Mouse (Mus musculus): ENCODE results near the gene Cryzl1. TPM values are rescaled to one million over a fixed set of nuclear protein-coding genes. Genes with fewer than 3 reads are reported as not detected.

Cryzl1 gene
- total RNA-seq (2014; fragmentation: Nextera tagmentation) (33.7 and 72.0 TPM in 2 replicates), total RNA-seq (2017) (33.2 and 69.5 TPM in 2 replicates)

DNA sequence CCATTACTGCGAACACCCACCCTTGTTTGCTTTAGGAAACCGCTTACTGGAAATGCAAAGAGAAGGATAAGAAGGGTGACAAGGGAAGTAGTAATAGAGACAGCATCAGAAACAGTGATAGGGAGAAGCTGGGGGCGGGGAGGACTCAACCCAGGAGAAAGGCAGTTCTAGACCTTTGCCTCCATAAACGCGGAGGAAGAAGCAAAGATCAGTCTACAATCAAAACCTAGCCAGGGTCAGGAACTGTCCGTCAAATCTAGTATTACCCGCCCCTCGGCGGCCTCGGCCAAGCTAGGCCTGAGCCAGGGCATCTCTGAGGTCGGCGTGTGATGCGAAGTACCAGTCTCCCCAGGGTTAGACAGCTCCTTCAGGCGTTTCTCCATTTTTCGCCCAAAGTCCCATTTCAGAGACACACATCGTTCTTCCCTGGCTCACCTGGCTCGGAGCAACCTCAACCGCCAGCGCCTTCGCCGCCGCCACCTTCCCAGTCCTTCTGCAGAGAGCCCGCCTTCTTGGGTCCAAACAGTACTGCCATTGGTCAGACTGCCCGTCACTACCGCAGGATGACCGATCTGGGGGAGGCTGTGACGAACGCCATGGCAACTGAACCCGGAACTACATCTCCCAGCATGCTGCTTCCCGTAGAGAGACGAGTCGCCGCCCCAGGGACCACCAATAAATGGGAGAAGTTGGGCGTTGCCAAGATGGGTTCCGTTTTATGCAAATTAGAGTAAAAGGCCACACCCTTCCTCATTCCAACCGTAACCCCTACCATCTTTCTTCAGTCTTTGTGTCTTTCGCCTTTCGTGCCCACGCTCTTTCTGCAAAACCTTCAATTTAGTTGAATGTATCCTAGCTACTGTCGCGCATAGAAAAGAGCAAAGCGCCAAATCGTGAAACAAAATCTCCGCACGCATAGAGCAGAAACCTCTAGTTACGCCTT lies at the start of gene Cryzl1:
Gene Cryzl1 (minus strand): TSS at position 853 of the 943 bp plus-strand sequence.
- peak; percentile 93 for ATAC-seq (replicated peaks; ENCODE audit: low FRiP score, low TSS enrichment, poor library complexity, severe bottlenecking)

DNA sequence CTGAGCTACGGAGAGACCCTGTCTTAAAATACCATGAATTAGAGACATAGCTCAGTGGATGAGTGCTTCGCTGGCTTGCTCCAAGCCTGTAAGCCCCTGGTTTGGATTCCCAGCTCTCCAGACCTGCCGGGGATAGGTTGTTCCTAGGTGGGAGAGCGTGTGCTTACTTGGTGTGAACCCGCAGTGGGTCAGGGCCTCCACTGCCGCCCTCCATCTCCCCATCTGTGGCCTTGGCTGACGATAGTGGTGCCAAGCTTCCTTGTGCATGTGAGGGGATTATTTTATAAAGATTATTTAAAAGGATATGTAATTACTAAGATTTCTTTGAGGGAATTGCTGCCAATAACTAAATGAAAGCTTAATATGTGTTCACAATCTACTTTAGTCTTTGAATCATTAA lies 43.8 kb upstream of the Cryzl1 start:
- no peak for ATAC-seq (replicated peaks; ENCODE audit: low FRiP score, low TSS enrichment, poor library complexity, severe bottlenecking)

DNA sequence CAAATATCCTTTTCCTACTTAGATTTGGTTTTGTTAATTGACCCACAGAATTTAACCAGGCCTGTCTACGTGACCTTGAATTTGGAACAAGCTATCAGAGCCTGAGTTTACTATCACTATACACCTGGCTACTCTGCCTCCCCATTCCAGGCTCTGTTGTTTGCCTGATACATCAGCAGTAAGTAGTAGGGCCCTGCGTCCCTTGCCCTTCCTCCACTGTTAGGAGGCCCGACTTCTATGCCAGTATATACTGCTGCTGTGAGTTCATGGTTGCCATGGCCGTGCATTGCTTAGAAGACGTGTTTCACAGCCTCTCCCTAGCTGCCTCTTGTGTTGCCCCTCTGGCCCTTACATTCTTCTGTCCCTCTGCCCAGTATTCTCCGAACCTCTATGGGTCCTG lies 42.6 kb upstream of the Cryzl1 start:
- no peak for ATAC-seq (replicated peaks; ENCODE audit: low FRiP score, low TSS enrichment, poor library complexity, severe bottlenecking)

DNA sequence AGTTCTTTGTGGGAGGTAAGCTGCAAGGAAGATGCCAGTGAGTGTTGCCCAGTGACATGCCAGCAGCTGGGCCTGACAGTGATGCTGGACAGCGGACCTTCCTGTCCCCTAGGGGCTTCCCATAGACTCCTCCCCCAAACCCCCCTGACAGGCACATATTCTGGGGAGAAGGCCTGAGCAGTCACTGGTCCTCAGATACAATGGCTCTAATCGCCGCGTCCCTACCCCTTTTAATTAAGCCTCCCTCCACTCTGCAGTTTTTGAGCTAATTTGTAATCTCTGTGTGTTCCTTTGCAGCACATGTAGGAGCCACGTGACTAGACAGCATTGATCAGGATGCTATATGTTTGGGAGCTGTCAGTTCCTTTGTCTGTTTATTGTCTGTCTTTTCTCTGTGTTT lies 41.9 kb upstream of the Cryzl1 start:
- ATAC-seq (replicated peaks; ENCODE audit: low FRiP score, low TSS enrichment, poor library complexity, severe bottlenecking), result no peak

DNA sequence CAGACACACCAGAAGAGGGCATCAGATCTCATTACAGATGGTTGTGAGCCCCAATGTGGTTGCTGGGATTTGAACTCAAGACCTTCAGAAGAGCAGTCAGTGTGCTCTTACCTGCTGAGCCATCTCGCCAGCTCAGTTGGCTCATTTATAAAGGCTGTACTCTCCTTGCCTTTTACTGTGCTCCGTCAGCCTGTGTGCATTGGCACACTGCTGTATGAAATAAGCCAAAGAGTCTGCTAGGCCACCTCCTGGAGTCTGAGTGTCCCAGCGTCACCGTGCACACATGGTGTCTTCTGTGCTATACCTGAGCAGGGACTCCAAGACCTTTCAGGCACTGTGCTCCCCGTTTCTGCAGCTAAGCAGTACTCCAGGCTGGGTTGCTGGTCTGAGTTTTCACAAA lies 41.1 kb upstream of the Cryzl1 start:
- ATAC-seq (replicated peaks; ENCODE audit: low FRiP score, low TSS enrichment, poor library complexity, severe bottlenecking), result no peak

DNA sequence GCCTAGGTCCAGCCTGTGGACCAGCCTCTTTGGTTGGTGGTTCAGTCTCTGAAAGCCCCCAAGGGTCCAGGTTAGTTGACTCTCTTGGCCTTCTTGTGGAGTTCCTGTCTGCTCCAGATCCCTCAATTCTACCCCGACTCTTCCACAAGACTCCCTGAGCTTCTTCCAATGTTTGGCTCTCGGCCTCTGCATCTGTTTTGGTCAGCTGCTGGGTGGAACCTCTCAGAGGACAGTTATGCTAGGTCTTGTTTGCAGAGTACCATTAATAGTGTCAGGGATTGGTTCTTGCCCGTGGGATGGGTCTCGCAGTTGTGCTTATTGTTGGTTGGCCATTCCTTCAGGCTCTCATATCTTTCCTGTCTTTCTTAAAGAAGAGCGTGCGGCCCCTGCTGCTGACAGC lies 39.8 kb upstream of the Cryzl1 start:
- ATAC-seq (replicated peaks; ENCODE audit: low FRiP score, low TSS enrichment, poor library complexity, severe bottlenecking), result no peak

DNA sequence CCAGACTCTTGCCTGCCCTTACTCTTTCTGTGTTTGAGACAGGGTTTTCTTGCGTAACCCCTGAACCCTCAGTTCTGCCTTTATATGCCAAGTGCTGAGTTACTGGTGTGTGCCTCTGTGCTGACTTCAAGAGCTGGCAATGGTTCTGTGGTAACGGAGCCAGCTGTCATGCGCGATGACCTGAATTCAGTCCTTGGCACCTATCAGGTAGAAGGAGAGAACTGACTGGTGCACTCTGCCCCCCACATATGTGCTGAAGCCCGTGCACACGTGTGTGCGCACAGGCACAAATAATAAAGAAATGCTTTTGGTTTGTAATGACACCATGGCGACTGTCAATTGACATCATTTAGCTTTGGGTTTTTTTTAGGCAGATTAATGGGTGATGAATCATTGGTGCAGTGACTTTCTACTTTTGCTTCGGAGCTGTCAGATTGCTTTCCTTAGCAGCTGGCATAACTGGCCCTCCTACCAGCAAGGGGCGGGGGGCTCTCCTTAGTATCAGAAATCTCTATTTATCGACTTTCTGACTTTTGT lies 38.5 kb upstream of the Cryzl1 start:
- ATAC-seq (replicated peaks; ENCODE audit: low FRiP score, low TSS enrichment, poor library complexity, severe bottlenecking), result no peak

DNA sequence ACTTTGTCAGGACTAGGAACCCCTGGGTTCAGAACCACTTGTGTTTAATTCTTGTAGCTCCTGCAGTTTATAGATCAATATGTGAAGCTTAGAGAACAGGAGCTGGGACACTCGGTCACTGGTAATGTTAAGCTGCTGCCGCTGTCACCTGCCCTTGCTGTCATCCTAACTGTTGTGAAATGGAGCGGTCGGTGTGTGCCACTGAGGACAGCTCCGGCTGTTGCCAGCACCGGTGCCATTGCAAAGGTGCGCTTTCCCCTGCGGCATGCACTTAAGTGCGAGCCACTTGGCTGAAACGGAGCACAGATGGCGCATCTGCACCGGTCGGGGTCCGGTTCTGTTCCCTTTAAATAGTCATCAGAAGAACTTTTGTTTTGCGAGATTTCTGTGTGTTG lies 37.0 kb upstream of the Cryzl1 start:
- no peak for ATAC-seq (replicated peaks; ENCODE audit: low FRiP score, low TSS enrichment, poor library complexity, severe bottlenecking)

DNA sequence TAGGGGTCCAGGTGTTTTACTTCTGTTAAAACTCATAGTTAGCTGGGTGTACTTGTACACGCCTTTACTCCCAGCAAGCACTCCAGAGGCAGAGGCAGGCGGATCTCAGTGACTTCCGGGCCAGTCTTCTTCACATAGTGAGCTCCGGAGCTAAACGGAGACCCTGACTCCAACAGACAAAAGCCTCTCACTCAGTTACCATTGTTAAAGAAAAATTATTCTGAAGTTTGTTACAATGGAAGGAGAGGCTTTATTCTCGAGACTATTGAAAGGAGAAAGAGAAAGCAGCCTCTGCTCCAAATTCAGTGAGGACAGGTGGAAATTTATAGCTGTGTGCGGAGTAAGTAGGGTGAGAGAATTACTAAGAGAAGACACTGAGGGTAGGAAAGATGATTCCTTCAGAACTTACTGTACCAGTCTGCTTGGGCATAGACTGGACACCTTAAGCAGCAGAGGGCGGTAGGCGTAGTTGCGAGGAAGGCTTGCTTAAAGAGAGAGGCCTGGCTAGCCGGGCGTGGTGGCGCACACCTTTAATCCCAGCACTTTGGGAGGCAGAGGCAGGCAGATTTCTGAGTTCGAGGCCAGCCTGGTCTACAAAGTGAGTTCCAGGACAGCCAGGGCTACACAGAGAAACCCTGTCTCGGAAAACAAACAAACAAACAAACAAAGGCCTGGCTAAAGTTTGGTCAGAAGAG lies 36.5 kb upstream of the Cryzl1 start:
- no peak for ATAC-seq (replicated peaks; ENCODE audit: low FRiP score, low TSS enrichment, poor library complexity, severe bottlenecking)

DNA sequence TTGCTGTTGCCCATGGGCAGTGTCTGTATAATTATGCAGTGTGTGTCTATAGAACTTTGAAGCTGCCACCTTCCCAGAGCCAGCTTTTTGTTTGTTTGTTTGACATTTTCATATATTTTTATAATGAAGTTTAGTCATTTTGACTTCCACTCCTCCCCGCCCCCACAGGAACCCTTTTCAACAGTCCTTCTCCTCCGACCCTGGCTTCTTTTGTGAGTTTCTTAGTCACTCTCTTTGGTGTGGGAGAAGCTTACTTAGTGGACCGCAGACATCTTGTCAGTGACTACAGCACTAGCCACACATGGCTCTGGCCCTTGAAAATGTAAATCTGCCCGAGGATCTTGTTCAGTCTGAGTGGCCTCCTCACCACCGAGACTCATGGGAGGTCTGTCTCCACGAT lies 35.6 kb upstream of the Cryzl1 start:
- no peak for ATAC-seq (replicated peaks; ENCODE audit: low FRiP score, low TSS enrichment, poor library complexity, severe bottlenecking)

DNA sequence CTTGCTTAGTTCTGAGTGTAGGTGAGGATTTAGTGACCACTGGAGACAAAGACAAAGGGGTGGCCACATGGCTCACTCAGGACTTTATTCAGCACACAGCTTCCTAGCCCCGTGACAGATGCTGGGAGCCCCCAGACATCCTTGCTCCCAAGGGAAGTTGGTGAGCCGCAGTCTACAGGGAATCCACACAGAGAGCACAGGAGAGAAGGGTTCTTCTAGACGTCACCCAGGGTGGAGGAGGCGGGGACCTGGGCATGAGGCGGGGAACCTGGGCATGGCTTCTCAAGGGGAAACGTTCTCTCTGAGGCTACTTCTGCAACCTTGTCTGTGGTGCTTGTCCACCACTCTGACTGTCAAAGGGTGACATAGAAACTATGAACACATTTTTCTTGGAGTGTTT lies 35.2 kb upstream of the Cryzl1 start:
- ATAC-seq (replicated peaks; ENCODE audit: low FRiP score, low TSS enrichment, poor library complexity, severe bottlenecking), result no peak

DNA sequence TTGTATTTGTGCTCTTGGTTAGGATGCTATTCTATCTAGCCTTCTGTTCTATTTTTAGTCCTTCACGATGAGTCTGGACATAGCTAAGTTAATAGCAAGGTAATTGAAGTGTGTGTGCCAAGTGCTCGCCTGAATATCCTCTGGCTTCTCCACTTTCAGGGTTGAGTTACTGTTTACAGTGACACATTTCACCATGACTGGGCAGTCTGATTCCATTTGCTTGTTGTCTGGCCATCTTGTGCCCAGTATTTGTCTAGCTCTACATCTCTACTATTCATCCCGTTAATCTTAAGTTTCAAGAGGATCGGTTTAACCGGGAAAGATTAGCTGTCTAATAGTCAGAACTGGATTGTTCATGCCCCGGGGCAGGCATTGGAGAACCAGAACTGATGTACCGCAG lies 33.7 kb upstream of the Cryzl1 start:
- ATAC-seq (replicated peaks; ENCODE audit: low FRiP score, low TSS enrichment, poor library complexity, severe bottlenecking), result no peak

DNA sequence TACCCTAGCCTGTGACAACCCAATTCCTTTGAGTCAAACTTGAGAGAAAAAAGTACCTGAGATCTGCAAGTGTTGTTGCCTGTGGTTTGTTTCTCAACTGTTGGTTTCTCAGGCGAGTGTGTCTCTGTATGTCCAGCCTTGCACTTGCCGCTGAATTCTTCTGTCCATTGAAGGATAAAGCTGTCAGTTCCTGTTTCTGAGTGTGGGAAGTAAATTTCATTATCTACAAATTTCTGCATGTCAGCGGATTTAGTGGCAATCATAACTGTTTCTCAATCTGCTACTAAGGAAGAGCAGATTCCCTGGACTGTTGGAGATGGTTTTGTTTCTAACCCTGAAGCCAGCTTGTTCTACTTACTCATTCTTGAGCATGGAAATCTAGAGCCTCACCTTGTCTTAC lies 33.0 kb upstream of the Cryzl1 start:
- ATAC-seq (replicated peaks; ENCODE audit: low FRiP score, low TSS enrichment, poor library complexity, severe bottlenecking), result no peak

DNA sequence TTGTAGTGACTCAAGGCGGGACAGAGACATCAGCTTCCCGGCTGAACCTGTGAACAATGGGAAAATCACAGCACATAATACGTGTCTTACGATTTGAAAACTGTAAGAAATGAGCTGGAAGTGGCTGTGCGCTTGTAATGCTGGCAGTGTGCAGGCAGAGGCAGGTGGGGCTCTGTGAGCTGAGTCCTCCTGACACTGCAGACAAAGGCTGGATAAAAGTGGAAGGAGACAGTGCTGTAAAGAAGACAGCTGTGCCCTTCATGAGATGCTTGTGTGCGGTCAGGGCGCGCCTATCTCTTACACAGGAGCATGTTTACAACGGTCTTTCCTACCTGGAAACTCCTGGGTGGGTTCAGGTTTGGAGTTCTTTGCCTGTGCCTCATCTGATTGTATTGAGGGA lies 32.4 kb upstream of the Cryzl1 start:
- ATAC-seq (replicated peaks; ENCODE audit: low FRiP score, low TSS enrichment, poor library complexity, severe bottlenecking), result no peak

DNA sequence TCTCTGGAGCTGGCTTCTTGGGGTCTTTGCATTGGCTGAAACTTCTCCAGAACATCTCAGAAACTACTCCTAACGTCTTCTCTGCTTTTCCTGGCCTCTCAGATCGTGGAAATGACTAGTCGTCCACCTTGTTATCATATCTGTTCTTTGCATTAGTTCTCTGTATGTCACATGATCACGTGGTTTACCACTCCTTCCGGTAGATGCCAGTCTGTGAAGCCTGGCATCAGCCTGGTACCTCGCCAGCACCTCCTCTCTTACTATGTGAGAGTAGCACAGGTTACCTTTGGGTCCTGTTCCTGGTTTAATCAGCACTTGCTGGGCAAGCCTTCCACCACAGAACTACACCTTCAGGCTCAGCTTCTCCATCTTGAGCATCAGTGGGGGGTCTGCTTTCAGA lies 26.2 kb upstream of the Cryzl1 start:
- ATAC-seq (replicated peaks; ENCODE audit: low FRiP score, low TSS enrichment, poor library complexity, severe bottlenecking), result peak; percentile 86

DNA sequence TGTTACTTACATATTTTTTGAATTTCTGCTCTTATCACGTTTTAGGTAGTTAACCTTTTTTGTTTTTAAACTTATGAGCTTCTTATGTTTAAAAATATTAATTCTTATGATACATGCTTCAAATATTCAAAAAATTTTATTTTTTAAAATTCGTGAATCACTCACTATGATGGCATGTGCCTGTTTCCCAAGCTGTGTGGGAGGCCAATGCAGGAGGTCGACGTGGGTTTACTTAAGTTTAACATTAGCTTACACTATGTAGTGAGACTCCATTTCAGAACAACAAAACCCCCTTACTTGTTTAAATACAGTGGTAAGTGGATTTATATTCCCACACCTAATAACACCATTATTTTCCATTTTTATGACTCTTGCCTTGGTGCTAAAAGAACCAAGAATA lies 24.8 kb upstream of the Cryzl1 start:
- no peak for ATAC-seq (replicated peaks; ENCODE audit: low FRiP score, low TSS enrichment, poor library complexity, severe bottlenecking)

DNA sequence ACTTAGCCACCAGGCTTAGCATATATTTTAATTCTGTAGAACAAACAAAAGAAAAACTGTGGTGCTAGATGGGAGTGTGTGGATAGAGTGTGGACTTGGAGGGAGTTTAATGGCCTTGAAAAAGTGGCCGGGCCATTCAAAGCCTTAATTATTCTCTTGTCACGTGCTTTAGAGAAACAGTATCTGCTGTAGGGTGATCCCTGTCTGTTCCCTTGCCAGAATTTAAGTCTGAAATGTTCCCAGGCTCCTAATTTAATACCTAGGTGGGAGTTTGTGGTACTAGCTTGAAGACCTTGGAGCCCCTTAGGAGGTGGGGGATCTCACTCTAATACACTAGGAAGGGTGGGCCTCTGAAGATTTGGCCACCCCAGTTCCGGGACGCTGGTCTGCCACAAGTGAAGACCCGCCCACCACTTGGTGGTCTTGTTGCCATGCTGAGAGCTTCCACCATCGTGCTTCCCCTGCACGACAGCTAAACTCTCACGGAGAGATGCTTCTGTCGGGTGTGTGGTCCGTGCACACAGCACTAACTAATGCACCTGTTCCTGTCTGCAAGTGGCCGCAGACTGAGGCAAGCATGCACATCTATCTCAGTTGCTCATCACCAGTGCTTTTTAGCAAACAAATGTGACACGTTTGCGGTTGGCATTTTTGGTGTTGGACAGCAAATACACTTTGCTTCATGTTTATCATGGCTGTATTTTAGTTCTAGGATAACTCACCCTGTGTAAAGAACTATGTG lies 23.0 kb upstream of the Cryzl1 start:
- ATAC-seq (replicated peaks; ENCODE audit: low FRiP score, low TSS enrichment, poor library complexity, severe bottlenecking), result no peak

DNA sequence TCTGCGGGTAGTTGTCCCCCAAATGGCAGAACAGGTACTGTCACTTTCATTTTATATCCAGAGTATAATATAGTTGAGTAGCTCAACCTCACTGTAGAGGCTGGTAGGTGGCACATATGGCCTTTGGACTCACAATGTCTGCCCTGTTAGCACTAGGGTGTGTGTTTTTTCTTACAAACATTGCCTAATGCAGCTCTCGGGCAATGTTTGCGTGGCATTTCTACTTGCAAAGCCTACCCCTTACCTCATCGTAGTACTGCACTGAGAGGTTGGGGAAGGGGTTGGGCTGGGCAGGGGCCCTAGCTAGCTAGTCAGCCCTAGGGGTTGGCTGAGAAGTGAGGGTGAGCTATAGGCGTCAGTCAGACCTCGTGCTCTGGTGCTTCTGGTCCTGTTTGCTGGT lies 18.8 kb upstream of the Cryzl1 start:
- ATAC-seq (replicated peaks; ENCODE audit: low FRiP score, low TSS enrichment, poor library complexity, severe bottlenecking), result no peak

DNA sequence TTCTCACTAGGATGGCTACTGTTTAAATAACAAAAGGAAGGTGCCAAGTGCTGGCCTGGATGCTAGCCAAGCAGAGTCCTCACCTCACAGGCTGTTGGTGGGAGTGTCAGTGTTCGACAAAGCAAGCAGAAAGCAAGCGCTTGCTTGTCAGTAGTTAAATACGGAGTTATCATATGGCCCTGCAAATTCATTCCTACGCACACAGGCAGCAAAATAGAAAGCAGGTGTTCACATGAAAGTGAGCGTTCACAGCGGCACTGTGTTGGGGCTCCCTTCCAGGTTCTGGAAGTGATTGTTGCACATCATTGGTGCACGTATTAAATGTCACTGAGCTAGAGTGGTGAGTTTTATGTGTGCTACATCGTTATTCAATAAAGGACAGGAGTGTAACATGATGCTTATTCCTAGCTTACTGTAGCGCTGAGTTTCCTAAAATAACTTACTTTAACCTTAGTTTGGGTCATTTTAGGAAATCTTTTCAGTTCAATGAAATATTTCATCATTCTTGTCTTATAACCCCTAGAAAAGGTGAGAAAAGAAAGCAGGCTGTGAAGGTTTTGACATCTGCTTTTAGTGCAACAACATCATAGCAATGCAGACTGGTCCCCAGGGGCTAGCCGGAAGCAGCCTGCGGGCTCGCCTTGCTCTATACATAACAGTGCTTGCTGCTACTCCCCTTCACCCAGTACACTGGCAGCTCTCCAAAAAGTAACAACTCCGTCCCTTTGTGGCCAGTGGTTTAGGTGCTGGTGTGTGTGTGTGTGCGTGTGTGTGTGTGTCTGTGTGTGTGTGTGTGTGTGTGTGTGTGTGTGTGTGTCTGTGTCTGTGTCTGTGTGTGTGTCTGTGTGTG lies 17.6 kb upstream of the Cryzl1 start:
- ATAC-seq (replicated peaks; ENCODE audit: low FRiP score, low TSS enrichment, poor library complexity, severe bottlenecking), result peak; percentile 83
